Mouse (Mus musculus): Measurements from ENCODE around the gene 4921511M17Rik. TPM values are rescaled to one million over a fixed set of nuclear protein-coding genes. Genes with fewer than 3 reads are reported as not detected.

Gene 4921511M17Rik
- polyA plus RNA-seq (2014; fragmentation: Illumina TruSeq; extraction: RNeasy Lipid Tissue Mini Kit (QIAGEN cat#74804); ENCODE audit: low read depth, low replicate concordance) = 38.8 TPM

GRCm38 (mm10) chrX:154033727-154034126, at the start of gene 4921511M17Rik:
4921511M17Rik (minus strand) TSS chrX:154033827.

DNA sequence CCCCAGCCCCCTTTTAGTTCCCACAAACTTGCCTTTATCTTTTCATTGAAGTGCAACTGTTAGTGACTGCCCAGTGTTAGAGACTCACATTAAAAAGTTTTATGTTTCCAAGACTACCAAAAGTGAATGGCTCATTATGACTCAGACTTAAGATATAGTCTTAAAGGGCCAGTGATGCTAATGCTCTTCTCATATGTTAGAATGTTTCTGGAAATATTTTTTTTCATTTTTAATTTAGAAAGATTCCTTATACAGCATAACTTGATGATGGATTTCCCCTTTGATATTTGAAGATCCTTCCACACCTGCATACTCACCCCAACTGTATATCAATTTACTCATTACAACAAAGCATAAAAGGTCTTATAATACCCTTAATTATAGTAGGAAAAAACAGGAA, 21.3 kb upstream of the 4921511M17Rik start, which contains the start of gene Gm10057:
Gene Gm10057 (minus strand): TSS at position 101 of the 400 bp plus-strand sequence.

GRCm38 (mm10) chrX:154012540-154012939, 21.1 kb downstream of the 4921511M17Rik start, which contains the start of gene Samt1:
Samt1 (minus strand) TSS chrX:154012640.

Other genes starting within 250 kb of the 4921511M17Rik start
- 1.6 TPM for gene Spin2c, start 201.6 kb downstream of the 4921511M17Rik start, polyA plus RNA-seq (2014; fragmentation: Illumina TruSeq; extraction: RNeasy Lipid Tissue Mini Kit (QIAGEN cat#74804); ENCODE audit: low read depth, low replicate concordance)
- gene Samt1, start 21.2 kb downstream of the 4921511M17Rik start, polyA plus RNA-seq (2014; fragmentation: Illumina TruSeq; extraction: RNeasy Lipid Tissue Mini Kit (QIAGEN cat#74804); ENCODE audit: low read depth, low replicate concordance) = 38.8 TPM
- gene Gm10057, start 21.2 kb upstream of the 4921511M17Rik start, polyA plus RNA-seq (2014; fragmentation: Illumina TruSeq; extraction: RNeasy Lipid Tissue Mini Kit (QIAGEN cat#74804); ENCODE audit: low read depth, low replicate concordance) = 59.1 TPM
- gene Gm15140, start 86.9 kb upstream of the 4921511M17Rik start, polyA plus RNA-seq (2014; fragmentation: Illumina TruSeq; extraction: RNeasy Lipid Tissue Mini Kit (QIAGEN cat#74804); ENCODE audit: low read depth, low replicate concordance) = 3.8 TPM